Mouse (Mus musculus) small intestine, adult 2 months (tissue): ENCODE results near the gene Nmrk1. TPM values are rescaled to one million over a fixed set of nuclear protein-coding genes. Genes with fewer than 3 reads are reported as not detected.
A peak's percentile ranks its signal among the peaks of the same experiment; 100 is the strongest.
"Not testable (repeated sequence)": the region's sequence is repeated elsewhere in the genome, so short reads cannot be mapped to it uniquely, and the experiment has no call there.

Experiments
- H3K27ac ChIP-seq: fragments of 200-500 bp; 2 replicates; pipeline ENCODE4 v1.5.1; 2012; ENCODE audit warnings: low read depth, low read length, control low read depth, inconsistent platforms; ENCODE audit not compliant: insufficient read depth
- H3K27me3 ChIP-seq: fragments of 200-500 bp; 2 replicates; pipeline ENCODE4 v1.6.1; 2012; ENCODE audit warnings: mild to moderate bottlenecking, moderate library complexity, low read length, inconsistent platforms; ENCODE audit not compliant: control insufficient read depth, insufficient read depth
- H3K36me3 ChIP-seq: fragments of 200-500 bp; 2 replicates; pipeline ENCODE4 v1.6.1; 2012; ENCODE audit warnings: mild to moderate bottlenecking, low read length, control low read depth, inconsistent platforms; ENCODE audit not compliant: control insufficient read depth, insufficient read depth
- H3K4me1 ChIP-seq: fragments of 200-500 bp; 2 replicates; pipeline ENCODE4 v1.6.1; 2012; ENCODE audit warnings: low read length, inconsistent platforms, mixed read lengths; ENCODE audit not compliant: control insufficient read depth, insufficient read depth, insufficient read length
- H3K4me3 ChIP-seq: fragments of 200-500 bp; 2 replicates; pipeline ENCODE4 v1.5.1; 2012; ENCODE audit warnings: low read depth, mild to moderate bottlenecking, control low read depth, inconsistent platforms, low read length, moderate library complexity
- CTCF ChIP-seq: fragments of 200-500 bp; IDR thresholded peaks from 2 replicates; pipeline ENCODE4 v1.5.1; 2012; ENCODE audit warnings: low read depth, mild to moderate bottlenecking, control low read depth, inconsistent platforms, low read length, moderate library complexity, mixed read lengths; ENCODE audit not compliant: insufficient replicate concordance, insufficient read length; ENCODE audit errors: extremely low read depth
- POLR2A ChIP-seq: fragments of 200-500 bp; IDR thresholded peaks from 2 replicates; pipeline ENCODE4 v1.6.1; 2012; ENCODE audit warnings: low read depth, mild to moderate bottlenecking, control low read depth, inconsistent platforms, low read length, moderate library complexity
- WGBS: fragments of 180-500 bp; shearing (Covaris S2); methylation state at CpG from one replicate; pipeline ENCODE4 v1.1.7; 2018; 5-methylcytosine and 5-hydroxymethylcytosine counted together
- polyA plus RNA-seq: library from polyadenylated mRNA; depleted of rRNA; stranded (reverse); fragments of >200 nt; gene quantifications from 2 replicates; pipeline ENCODE4 v1.2.3, GENCODE M21; 2012; rRNA removed

Nmrk1 gene
- polyA plus RNA-seq: 2.3 TPM in 2 replicates

GRCm38 (mm10) chr19:18631644-18632219 lies at the start of gene Nmrk1, which contains the start of gene Ostf1:
Gene Nmrk1, plus strand, starts transcription at chr19:18631950.
Gene Ostf1, minus strand, starts transcription at chr19:18631823.
- WGBS: under 1% methylated on average over 51 of the region's 51 CpGs
- no peaks in the 10 kb centered on the region for H3K27me3 ChIP-seq
- H3K4me1 ChIP-seq: no peaks in the 10 kb centered on the region; the same call in 1 of the 2 replicates
- H3K27ac ChIP-seq: peak within 1 kb of the TSS; percentile 95
- peaks cover 2% of the 10 kb centered on the region; the same call in 1 of the 2 replicates for H3K36me3 ChIP-seq
- peak within 1 kb of the TSS; percentile 83 for H3K4me3 ChIP-seq
- TF ChIP-seq POLR2A (peak; percentile 87), CTCF (no peak)

- no peak overlapping the region for H3K27ac ChIP-seq
- H3K36me3 ChIP-seq: peaks cover 42% of the 10 kb centered on the region
- WGBS: 96% methylated on average over 9 of the region's 9 CpGs
- H3K4me3 ChIP-seq: no peak overlapping the region
- TF ChIP-seq POLR2A (no peak), CTCF (no peak)
- H3K27me3 ChIP-seq: no peaks in the 10 kb centered on the region
- no peaks in the 10 kb centered on the region; the same call in 1 of the 2 replicates for H3K4me1 ChIP-seq
Observed at GRCm38 (mm10) chr19:18582226-18582625, 49.5 kb upstream of the Nmrk1 start.

GRCm38 (mm10) chr19:18582887-18583286 lies 48.9 kb upstream of the Nmrk1 start:
- Histone ChIP-seq H3K4me1 (no peaks in the 10 kb centered on the region; the same call in 1 of the 2 replicates), H3K27me3 (no peaks in the 10 kb centered on the region), H3K27ac (no peak overlapping the region), H3K4me3 (no peak overlapping the region), H3K36me3 (peaks cover 45% of the 10 kb centered on the region)
- TF ChIP-seq POLR2A: no peak
- TF ChIP-seq CTCF: no peak
- WGBS: 79% methylated on average over 6 of the region's 6 CpGs

GRCm38 (mm10) chr19:18583706-18584105 lies 48.0 kb upstream of the Nmrk1 start:
- H3K36me3 ChIP-seq: peaks cover 48% of the 10 kb centered on the region
- H3K4me1 ChIP-seq: no peaks in the 10 kb centered on the region; the same call in 1 of the 2 replicates
- H3K27ac ChIP-seq: no peak overlapping the region
- no peak for TF ChIP-seq POLR2A
- TF ChIP-seq CTCF: no peak
- WGBS: 91% methylated on average over 4 of the region's 4 CpGs
- no peak overlapping the region for H3K4me3 ChIP-seq
- H3K27me3 ChIP-seq: no peaks in the 10 kb centered on the region

- H3K4me1 ChIP-seq: no peaks in the 10 kb centered on the region; the same call in 1 of the 2 replicates
- no peak overlapping the region for H3K4me3 ChIP-seq
- H3K36me3 ChIP-seq: peaks cover 53% of the 10 kb centered on the region
- no peak overlapping the region for H3K27ac ChIP-seq
- no peaks in the 10 kb centered on the region for H3K27me3 ChIP-seq
- no peak for TF ChIP-seq POLR2A
- no peak for TF ChIP-seq CTCF
- WGBS: 95% methylated on average over 7 of the region's 7 CpGs
Observed at GRCm38 (mm10) chr19:18584621-18585020, 47.1 kb upstream of the Nmrk1 start.

GRCm38 (mm10) chr19:18587118-18587517 lies 44.6 kb upstream of the Nmrk1 start:
- Histone ChIP-seq H3K36me3 (peaks cover 56% of the 10 kb centered on the region), H3K4me1 (no peaks in the 10 kb centered on the region; the same call in 1 of the 2 replicates), H3K27me3 (no peaks in the 10 kb centered on the region), H3K4me3 (no peak overlapping the region), H3K27ac (no peak overlapping the region)
- TF ChIP-seq POLR2A: no peak
- no peak for TF ChIP-seq CTCF
- 95% methylated on average over 9 of the region's 9 CpGs for WGBS

- Histone ChIP-seq H3K27me3 (no peaks in the 10 kb centered on the region), H3K4me1 (no peaks in the 10 kb centered on the region; the same call in 1 of the 2 replicates), H3K4me3 (no peak overlapping the region), H3K27ac (no peak overlapping the region), H3K36me3 (peaks cover 53% of the 10 kb centered on the region)
- 91% methylated on average over 1 of the region's 1 CpGs for WGBS
- peak; percentile 48; the same call in 1 of the 2 replicates for TF ChIP-seq CTCF
- TF ChIP-seq POLR2A: no peak
Observed at GRCm38 (mm10) chr19:18588243-18588642, 43.5 kb upstream of the Nmrk1 start.

GRCm38 (mm10) chr19:18588801-18589200 lies 42.9 kb upstream of the Nmrk1 start:
- not testable (repeated sequence) for H3K27ac ChIP-seq, H3K4me3 ChIP-seq, H3K27me3 ChIP-seq, H3K4me1 ChIP-seq
- H3K36me3 ChIP-seq: peaks cover 53% of the 10 kb centered on the region
- 97% methylated on average over 10 of the region's 10 CpGs for WGBS
